Mouse (Mus musculus) spleen, adult 2 months (tissue): Measurements from ENCODE around the gene Cd248.

ENCODE experiments used
- CTCF ChIP-seq: fragments of 200-500 bp; IDR thresholded peaks from 2 replicates; pipeline ENCODE4 v1.5.1; 2011; ENCODE audit warnings: mild to moderate bottlenecking, inconsistent platforms; ENCODE audit not compliant: insufficient read depth, insufficient read length, insufficient replicate concordance; ENCODE audit errors: extremely low read depth
- POLR2A ChIP-seq: fragments of 200-500 bp; IDR thresholded peaks from 2 replicates; pipeline ENCODE4 v1.6.1; 2011; ENCODE audit warnings: low read depth, low read length, inconsistent platforms

DNA sequence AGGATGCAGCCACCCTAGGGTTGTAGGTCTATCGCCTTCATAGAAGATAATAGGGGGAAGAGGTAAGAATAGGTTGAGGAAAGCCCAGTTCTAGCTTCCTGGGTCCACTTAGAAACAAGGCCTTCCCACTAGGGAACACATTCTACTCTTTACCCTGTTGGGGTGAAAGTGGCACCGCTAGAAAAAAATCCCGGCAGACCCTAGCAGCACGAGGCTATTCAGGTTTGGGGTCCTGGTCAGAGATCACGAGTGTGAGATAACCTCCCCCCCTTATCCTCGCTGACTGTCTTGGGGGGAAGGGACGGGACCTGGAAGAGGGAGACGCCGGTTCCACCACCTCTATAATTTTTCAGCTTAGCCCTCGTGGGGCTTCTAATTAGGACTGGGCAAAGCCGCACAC lies 3.2 kb downstream of the Cd248 start:
- TF ChIP-seq POLR2A (no peak), CTCF (no peak)
